In genomic region chr3:97627893-97628292, GRCm38 (mm10) we compare ENCODE assay signal across 10 mouse cellular contexts. TPM values are rescaled to one million over a fixed set of nuclear protein-coding genes. Genes with fewer than 3 reads are reported as not detected.
DNase-seq lines count a peak whose midpoint lies in the region; ATAC-seq and TF ChIP-seq lines count a peak whose summit lies in the region.
"Had no signal": no experiment of that assay in that cellular context is flagged by ENCODE, and none has a peak within 500 bp of the region (broad histone marks: within the 10 kb centered on the region; RNA-seq: fewer than 3 reads in every experiment).

No protein-coding gene starts in this region.

- 15% methylated on average over 7 of the region's 7 CpGs for WGBS in liver, adult 2 months
- WGBS in embryonic facial prominence, embryonic 15.5 days, result 73% methylated on average over 7 of the region's 7 CpGs
- WGBS in intestine, postnatal 0 days, result 40% methylated on average over 7 of the region's 7 CpGs

- H3K27ac ChIP-seq in liver, adult 2 months (replicated peaks; ENCODE audit: insufficient read depth, low read depth, low read length), result peak overlapping the region; percentile 34
- no peak overlapping the region for H3K27ac ChIP-seq in embryonic facial prominence, embryonic 15.5 days (replicated peaks)
- peak overlapping the region; percentile 74 for H3K27ac ChIP-seq in intestine, postnatal 0 days (ENCODE audit: low read depth, low read length)

- no peaks in the 10 kb centered on the region for H3K9me3 ChIP-seq in embryonic facial prominence, embryonic 15.5 days (replicated peaks)
- H3K9me3 ChIP-seq in intestine, postnatal 0 days (ENCODE audit: control insufficient read depth), result no peaks in the 10 kb centered on the region

- peaks cover 8% of the 10 kb centered on the region for H3K36me3 ChIP-seq in liver, adult 2 months (ENCODE audit: control insufficient read depth, insufficient read depth, low read length)
- no peaks in the 10 kb centered on the region for H3K36me3 ChIP-seq in embryonic facial prominence, embryonic 15.5 days
- no peaks in the 10 kb centered on the region for H3K36me3 ChIP-seq in intestine, postnatal 0 days (ENCODE audit: control insufficient read depth, insufficient read depth)

- ATAC-seq in embryonic facial prominence, embryonic 15.5 days (ENCODE audit: insufficient number of reproducible peaks, low FRiP score, low TSS enrichment, low read depth), result no peak
- peak; percentile 69 for ATAC-seq in intestine, postnatal 0 days

- peak; percentile 77 for DNase-seq in liver, adult 2 months (ENCODE audit: extremely low read depth, low read depth, low spot score)
- no peak for DNase-seq in liver
- peak; percentile 12 for DNase-seq in lung, postnatal 36 days
- DNase-seq in layer of hippocampus, adult 8-10 months (ENCODE audit: low spot score in 2 of 2), result no peak
- no peak for DNase-seq in right cerebral cortex, postnatal 25 days
- no peak for DNase-seq in left cerebral cortex, postnatal 14 days (ENCODE audit: low spot score in 2 of 2)

- TF ChIP-seq CTCF in liver, adult 2 months (IDR thresholded peaks at IDR 0.05; ENCODE audit: low read depth, low read length), result no peak
- no peak for TF ChIP-seq CTCF in intestine, postnatal 0 days (IDR thresholded peaks at IDR 0.05; ENCODE audit: low read depth)

- no peaks in the 10 kb centered on the region for H3K27me3 ChIP-seq in liver, adult 2 months (ENCODE audit: control insufficient read depth, insufficient read depth, low read length)
- H3K27me3 ChIP-seq in embryonic facial prominence, embryonic 15.5 days, result no peaks in the 10 kb centered on the region
- H3K27me3 ChIP-seq in intestine, postnatal 0 days (replicated peaks; ENCODE audit: control insufficient read depth, insufficient read depth, low read length), result no peaks in the 10 kb centered on the region

- no peak overlapping the region for H3K9ac ChIP-seq in liver, adult 2 months (ENCODE audit: low read depth, low read length)
- no peak overlapping the region for H3K9ac ChIP-seq in embryonic facial prominence, embryonic 15.5 days
- H3K9ac ChIP-seq in intestine, postnatal 0 days (ENCODE audit: low read depth, low read length), result no peak overlapping the region

- H3K4me1 ChIP-seq in liver, adult 2 months (ENCODE audit: control insufficient read depth, insufficient read depth, low read length), result peaks cover 19% of the 10 kb centered on the region
- peaks cover 6% of the 10 kb centered on the region; the same call in 1 of the 2 replicates for H3K4me1 ChIP-seq in embryonic facial prominence, embryonic 15.5 days
- peaks cover 10% of the 10 kb centered on the region for H3K4me1 ChIP-seq in intestine, postnatal 0 days (replicated peaks; ENCODE audit: control insufficient read depth, insufficient read depth, low read length)

- peaks cover 4% of the 10 kb centered on the region; the same call in 1 of the 2 replicates for H3K79me2 ChIP-seq in liver, adult 2 months (ENCODE audit: control insufficient read depth, insufficient read depth, low read length)

- peak overlapping the region; percentile 66 for H3K4me2 ChIP-seq in embryonic facial prominence, embryonic 15.5 days (replicated peaks)
- H3K4me2 ChIP-seq in intestine, postnatal 0 days (replicated peaks; ENCODE audit: low read depth), result peak overlapping the region; percentile 72

- peak overlapping the region; percentile 67 for H3K4me3 ChIP-seq in liver, adult 2 months (ENCODE audit: insufficient read depth, low read depth, low read length)
- peak overlapping the region; percentile 51 for H3K4me3 ChIP-seq in embryonic facial prominence, embryonic 15.5 days (replicated peaks)
- H3K4me3 ChIP-seq in intestine, postnatal 0 days (ENCODE audit: low read depth, low read length), result peak overlapping the region; percentile 47

- TF ChIP-seq POLR2A in liver, adult 2 months (IDR thresholded peaks at IDR 0.05; ENCODE audit: extremely low read depth, insufficient read depth, low read length), result no peak

- intact Hi-C loops in left cerebral cortex, postnatal 14 days (cut with DNase I), result no loop called here

RNA-seq across cellular contexts. Expression of gene Fmo5, which starts 0.7 kb away (rescaled TPM):
- total RNA-seq in liver, adult 2 months (2014; rRNA removed), result 352 and 363 TPM in 2 replicates
- polyA plus RNA-seq in liver, adult 2 months (2012; rRNA removed), result 145 and 230 TPM in 2 replicates
- 3.7 and 4.2 TPM in 2 replicates for polyA plus RNA-seq in embryonic facial prominence, embryonic 15.5 days (2015; fragmentation: Nextera tagmentation; extraction: Ambion mirVana)
- polyA plus RNA-seq in intestine, postnatal 0 days (2015; fragmentation: Nextera tagmentation; extraction: Ambion mirVana), result 91.9 and 94.6 TPM in 2 replicates
- total RNA-seq in layer of hippocampus, adult 8-10 months (2022), result 1 to 10 TPM; 4.2 to 6.9 (median 5.8) TPM
- 1 to 10 TPM; 2.0 to 2.7 TPM for total RNA-seq in left cerebral cortex, postnatal 14 days (2021)

RNA-seq across cellular contexts. Expression of gene Chd1l, which starts 17.9 kb away (rescaled TPM):
- total RNA-seq in liver, adult 2 months (2014; rRNA removed), result 7.3 and 7.7 TPM in 2 replicates
- 2.3 and 2.4 TPM in 2 replicates for polyA plus RNA-seq in liver, adult 2 months (2012; rRNA removed)
- polyA plus RNA-seq in embryonic facial prominence, embryonic 15.5 days (2015; fragmentation: Nextera tagmentation; extraction: Ambion mirVana), result 13.8 and 14.5 TPM in 2 replicates
- polyA plus RNA-seq in intestine, postnatal 0 days (2015; fragmentation: Nextera tagmentation; extraction: Ambion mirVana), result 9.0 and 9.9 TPM in 2 replicates
- 10 to 100 TPM in 2 of 4 experiments, 1 to 10 TPM in 2; 9.4 to 12.2 (median 10.5) TPM for total RNA-seq in layer of hippocampus, adult 8-10 months (2022)
- total RNA-seq in left cerebral cortex, postnatal 14 days (2021), result 10 to 100 TPM; 10.1 to 11.2 TPM

RNA-seq across cellular contexts. Expression of gene Prkab2, which starts 30.1 kb away (rescaled TPM):
- 0.81 and 0.83 TPM in 2 replicates for total RNA-seq in liver, adult 2 months (2014; rRNA removed)
- polyA plus RNA-seq in liver, adult 2 months (2012; rRNA removed), result 1.5 TPM in 2 replicates
- polyA plus RNA-seq in embryonic facial prominence, embryonic 15.5 days (2015; fragmentation: Nextera tagmentation; extraction: Ambion mirVana), result 8.3 and 9.1 TPM in 2 replicates
- polyA plus RNA-seq in intestine, postnatal 0 days (2015; fragmentation: Nextera tagmentation; extraction: Ambion mirVana), result 3.1 and 4.1 TPM in 2 replicates
- 10 to 100 TPM; 27.4 to 46.3 (median 35.7) TPM for total RNA-seq in layer of hippocampus, adult 8-10 months (2022)
- 10 to 100 TPM; 29.8 to 31.8 TPM for total RNA-seq in left cerebral cortex, postnatal 14 days (2021)

RNA-seq across cellular contexts. Expression of gene Gm17651, which starts 46.6 kb away (rescaled TPM):
- total RNA-seq in liver, adult 2 months (2014; rRNA removed), result not detected in 2 replicates
- not detected in 2 replicates for polyA plus RNA-seq in liver, adult 2 months (2012; rRNA removed)
- polyA plus RNA-seq in embryonic facial prominence, embryonic 15.5 days (2015; fragmentation: Nextera tagmentation; extraction: Ambion mirVana), result not detected in 2 replicates
- polyA plus RNA-seq in intestine, postnatal 0 days (2015; fragmentation: Nextera tagmentation; extraction: Ambion mirVana), result not detected in 2 replicates
- total RNA-seq in layer of hippocampus, adult 8-10 months (2022), result not detected
- not detected for total RNA-seq in left cerebral cortex, postnatal 14 days (2021)
- total RNA-seq: layer of hippocampus, adult 2 months had no signal
- polyA plus RNA-seq: cortical plate, adult 2 months had no signal

Comparison
In these comparisons a context has a peak if more than half of its experiments do, and no peak if none do; other contexts are left out.
1. DNase-seq: peak in liver, adult 2 months (single experiment) and lung, postnatal 36 days (single experiment); none in liver (single experiment), layer of hippocampus, adult 8-10 months (0 of 2), right cerebral cortex, postnatal 25 days (single experiment) and left cerebral cortex, postnatal 14 days (0 of 2).
2. RNA of gene Fmo5, which starts 0.7 kb away (total RNA-seq): 352 to 363 TPM in liver, adult 2 months; 4.2 to 6.9 TPM in layer of hippocampus, adult 8-10 months and 2.0 to 2.7 TPM in left cerebral cortex, postnatal 14 days; every median in the first group is over 10 times any median in the second.
3. RNA of gene Prkab2, which starts 30.1 kb away (total RNA-seq): 27.4 to 46.3 TPM in layer of hippocampus, adult 8-10 months and 29.8 to 31.8 TPM in left cerebral cortex, postnatal 14 days; 0.81 to 0.83 TPM in liver, adult 2 months; every median in the first group is over 10 times any median in the second.
4. Peak in every context shown above with its lines, with median percentiles within 50 percentile points of each other: H3K4me3 ChIP-seq.